Mouse (Mus musculus) monocyte, adult 2 months (primary cell): Measurements from ENCODE around the gene Sult2a4.
"Not testable (repeated sequence)": the region's sequence is repeated elsewhere in the genome, so short reads cannot be mapped to it uniquely, and the experiment has no call there.

Experiments used
- DNase-seq, 2 experiments: peaks; one replicate each; pipeline ENCODE4 v3.0.0; 2022; ENCODE audit warnings: low spot score in 2 of 2, low read depth in 1 of 2

The Sult2a4 gene

GRCm38 (mm10) chr7:13989507-13989906 is at the start of gene Sult2a4:
Sult2a4 (minus strand) TSS chr7:13989607.
- DNase-seq = not testable (repeated sequence)

DNA sequence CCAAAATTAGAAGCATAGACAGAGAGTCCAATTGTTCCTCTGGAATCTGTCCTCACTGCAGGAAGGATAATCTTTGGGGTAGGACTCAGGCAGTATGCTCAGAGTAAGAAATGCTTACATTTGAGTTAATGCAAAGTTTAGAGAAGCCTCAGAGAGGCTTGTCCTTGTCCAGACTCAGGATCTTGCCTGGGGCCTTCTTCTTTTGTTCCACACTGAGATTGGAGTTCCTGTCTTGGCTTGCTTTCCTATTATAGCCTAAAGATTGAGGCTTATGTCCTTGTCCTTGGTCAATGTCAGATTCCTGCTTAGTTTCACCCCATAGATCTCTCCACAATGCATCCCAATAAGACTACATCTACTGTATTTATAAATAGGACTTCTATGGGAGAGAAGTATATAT is 41.4 kb upstream of the Sult2a4 start:
- not testable (repeated sequence) for DNase-seq

DNA sequence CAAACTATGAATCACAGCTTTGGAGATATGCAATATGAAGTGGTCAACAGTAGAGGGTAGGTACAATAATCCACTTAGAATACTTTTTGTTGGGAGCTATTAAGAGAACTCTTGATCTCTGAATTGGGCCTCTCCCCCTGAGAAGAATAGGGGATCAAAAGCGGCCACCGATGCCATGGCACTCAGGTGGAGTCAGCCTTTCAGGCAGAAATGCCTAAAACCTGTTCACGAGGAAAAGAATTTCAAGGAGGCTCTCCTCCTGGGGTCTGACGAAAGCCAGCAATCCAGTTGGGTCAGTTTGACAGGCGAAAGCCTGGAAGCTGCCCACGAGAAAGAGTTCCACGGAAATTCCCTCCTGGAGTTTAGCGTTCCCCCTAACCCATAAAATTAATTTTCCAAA is 23.7 kb upstream of the Sult2a4 start:
- no peak for DNase-seq

- not testable (repeated sequence) for DNase-seq
These were observed 21.3 kb upstream of the Sult2a4 start for GRCm38 (mm10) chr7:14010686-14011085.
